Mouse (Mus musculus) liver, embryonic 13.5 days (tissue): ENCODE data around the gene Tmem258. TPM values are rescaled to one million over a fixed set of nuclear protein-coding genes. Genes with fewer than 3 reads are reported as not detected.
A peak's percentile ranks its signal among the peaks of the same experiment; 100 is the strongest.

Experiments used
- ATAC-seq: fragments of 200-750 bp; cut with Nextera tagmentation; 2 replicates; pipeline ENCODE4 v1.8.0; 2017; ENCODE audit warnings: low read depth, mild to moderate bottlenecking, moderate number of reproducible peaks, moderate library complexity
- DNase-seq: peaks from one replicate; pipeline ENCODE4 v3.0.0; 2022
- H3K27ac ChIP-seq: fragments of 300-500 bp; sonication (generic); 2 replicates; pipeline ENCODE4 v1.5.1; 2015; ENCODE audit warnings: moderate library complexity, mild to moderate bottlenecking, inconsistent platforms
- H3K27me3 ChIP-seq: fragments of 300-500 bp; sonication (generic); 2 replicates; pipeline ENCODE4 v1.6.1; 2015; ENCODE audit warnings: mild to moderate bottlenecking, inconsistent platforms
- H3K36me3 ChIP-seq: fragments of 300-500 bp; sonication (generic); 2 replicates; pipeline ENCODE4 v1.6.1; 2015; ENCODE audit warnings: mild to moderate bottlenecking, inconsistent platforms
- H3K4me1 ChIP-seq: fragments of 300-500 bp; sonication (generic); replicated peaks from 2 replicates; pipeline ENCODE4 v1.6.1; 2015; ENCODE audit warnings: inconsistent platforms
- H3K4me2 ChIP-seq: fragments of 300-500 bp; sonication (generic); 2 replicates; pipeline ENCODE4 v1.6.1; 2015; ENCODE audit warnings: inconsistent platforms, mild to moderate bottlenecking, moderate library complexity
- H3K4me3 ChIP-seq: fragments of 300-500 bp; sonication (generic); replicated peaks from 2 replicates; pipeline ENCODE4 v1.5.1; 2015; ENCODE audit warnings: mild to moderate bottlenecking, inconsistent platforms
- H3K9ac ChIP-seq: fragments of 300-500 bp; sonication (generic); 2 replicates; pipeline ENCODE4 v1.6.1; 2015; ENCODE audit warnings: mild to moderate bottlenecking, inconsistent platforms
- H3K9me3 ChIP-seq: fragments of 300-500 bp; sonication (generic); replicated peaks from 2 replicates; pipeline ENCODE4 v1.6.1; 2016; ENCODE audit warnings: inconsistent platforms
- WGBS: fragments of 180-500 bp; shearing (Covaris S2); methylation state at CpG from one replicate; pipeline ENCODE4 v1.1.7; 2015; ENCODE audit not compliant: insufficient replicate concordance; 5-methylcytosine and 5-hydroxymethylcytosine counted together
- polyA plus RNA-seq: library from polyadenylated mRNA; unstranded; fragments of >200 nt; fragmentation: Nextera tagmentation; extraction: Ambion mirVana; gene quantifications from 2 replicates; pipeline ENCODE4 v1.2.1, GENCODE M21; 2015

Gene Tmem258
- polyA plus RNA-seq, 1 experiment from 2014 or later, result 375 TPM

- Histone ChIP-seq H3K9ac (no peak overlapping the region), H3K4me1 (peaks cover 37% of the 10 kb centered on the region), H3K36me3 (peaks cover 10% of the 10 kb centered on the region; the same call in 1 of the 2 replicates), H3K4me3 (no peak overlapping the region), H3K27me3 (no peaks in the 10 kb centered on the region), H3K4me2 (no peak overlapping the region), H3K9me3 (no peaks in the 10 kb centered on the region), H3K27ac (no peak overlapping the region)
- DNase-seq (no peak), ATAC-seq (no peak)
- 40% methylated on average over 4 of the region's 4 CpGs for WGBS
These were observed 19.7 kb downstream of the Tmem258 start for GRCm38 (mm10) chr19:10223561-10223960.

GRCm38 (mm10) chr19:10224637-10225453 lies 21.0 kb downstream of the Tmem258 start:
- peaks cover 10% of the 10 kb centered on the region; the same call in 1 of the 2 replicates for H3K36me3 ChIP-seq
- H3K27ac ChIP-seq, result peak overlapping the region; percentile 13; the same call in 1 of the 2 replicates
- peaks cover 34% of the 10 kb centered on the region for H3K4me1 ChIP-seq
- no peaks in the 10 kb centered on the region for H3K9me3 ChIP-seq
- H3K4me3 ChIP-seq, result no peak overlapping the region
- 0 out of 2 replicates have a peak overlapping the region, but pooled peaks have one; percentile 9 for H3K9ac ChIP-seq
- 29% methylated on average over 26 of the region's 26 CpGs for WGBS
- no peak for DNase-seq
- H3K27me3 ChIP-seq, result no peaks in the 10 kb centered on the region
- 0 out of 2 replicates have a peak overlapping the region, but pooled peaks have one; percentile 24 for H3K4me2 ChIP-seq
- 0 out of 2 replicates have a peak, but pooled peaks have one; percentile 4 for ATAC-seq

DNA sequence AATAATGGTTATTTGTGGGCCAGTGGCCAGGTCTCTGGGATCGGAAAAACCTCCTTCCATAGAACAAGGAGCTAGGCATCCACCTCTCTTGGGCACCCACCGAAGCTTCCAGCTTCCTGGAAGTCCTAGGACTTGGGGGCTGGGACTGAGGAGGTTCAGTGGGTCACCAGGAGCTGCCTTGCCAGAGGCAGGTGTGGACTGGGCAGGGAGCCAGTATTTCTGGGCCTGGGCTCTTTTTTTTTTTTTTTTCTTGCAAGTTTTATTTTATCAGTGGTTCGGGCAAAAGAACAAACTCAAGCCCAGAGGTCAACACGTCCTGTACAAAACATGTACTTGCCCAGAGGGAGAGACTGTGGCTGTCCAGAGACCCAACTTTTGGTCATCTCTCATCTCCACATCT lies 22.0 kb downstream of the Tmem258 start:
- WGBS, result 57% methylated on average over 4 of the region's 4 CpGs
- no peak overlapping the region for H3K9ac ChIP-seq
- DNase-seq (no peak), ATAC-seq (no peak)
- peaks cover 34% of the 10 kb centered on the region for H3K4me1 ChIP-seq
- no peaks in the 10 kb centered on the region for H3K9me3 ChIP-seq
- no peak overlapping the region for H3K4me2 ChIP-seq
- no peaks in the 10 kb centered on the region for H3K27me3 ChIP-seq
- H3K36me3 ChIP-seq, result peaks cover 8% of the 10 kb centered on the region; the same call in 1 of the 2 replicates
- no peak overlapping the region for H3K27ac ChIP-seq
- H3K4me3 ChIP-seq, result no peak overlapping the region

GRCm38 (mm10) chr19:10231016-10231415 lies 27.2 kb downstream of the Tmem258 start:
- H3K4me1 ChIP-seq, result peaks cover 36% of the 10 kb centered on the region
- no peak overlapping the region for H3K27ac ChIP-seq
- H3K9me3 ChIP-seq, result no peaks in the 10 kb centered on the region
- no peak overlapping the region for H3K9ac ChIP-seq
- H3K4me3 ChIP-seq, result no peak overlapping the region
- DNase-seq (no peak), ATAC-seq (no peak)
- H3K36me3 ChIP-seq, result peaks cover 7% of the 10 kb centered on the region; the same call in 1 of the 2 replicates
- no peak overlapping the region for H3K4me2 ChIP-seq
- WGBS, result 27% methylated on average over 7 of the region's 7 CpGs
- H3K27me3 ChIP-seq, result peaks cover 5% of the 10 kb centered on the region; the same call in 1 of the 2 replicates

- Histone ChIP-seq H3K4me1 (peaks cover 37% of the 10 kb centered on the region), H3K36me3 (peaks cover 7% of the 10 kb centered on the region; the same call in 1 of the 2 replicates), H3K27me3 (peaks cover 5% of the 10 kb centered on the region; the same call in 1 of the 2 replicates), H3K4me3 (no peak overlapping the region), H3K9ac (no peak overlapping the region), H3K4me2 (no peak overlapping the region), H3K27ac (no peak overlapping the region), H3K9me3 (no peaks in the 10 kb centered on the region)
- DNase-seq, result no peak
- no peak for ATAC-seq
- 25% methylated on average over 5 of the region's 5 CpGs for WGBS
These were observed 28.1 kb downstream of the Tmem258 start for GRCm38 (mm10) chr19:10231871-10232270.

- ATAC-seq (no peak), DNase-seq (no peak)
- 40% methylated on average over 9 of the region's 9 CpGs for WGBS
- peaks cover 38% of the 10 kb centered on the region for H3K4me1 ChIP-seq
- H3K27me3 ChIP-seq, result peaks cover 5% of the 10 kb centered on the region; the same call in 1 of the 2 replicates
- no peak overlapping the region for H3K27ac ChIP-seq
- H3K9me3 ChIP-seq, result no peaks in the 10 kb centered on the region
- peaks cover 7% of the 10 kb centered on the region; the same call in 1 of the 2 replicates for H3K36me3 ChIP-seq
- no peak overlapping the region for H3K4me2 ChIP-seq
- no peak overlapping the region for H3K4me3 ChIP-seq
- no peak overlapping the region for H3K9ac ChIP-seq
These were observed 28.7 kb downstream of the Tmem258 start for GRCm38 (mm10) chr19:10232327-10233017.

DNA sequence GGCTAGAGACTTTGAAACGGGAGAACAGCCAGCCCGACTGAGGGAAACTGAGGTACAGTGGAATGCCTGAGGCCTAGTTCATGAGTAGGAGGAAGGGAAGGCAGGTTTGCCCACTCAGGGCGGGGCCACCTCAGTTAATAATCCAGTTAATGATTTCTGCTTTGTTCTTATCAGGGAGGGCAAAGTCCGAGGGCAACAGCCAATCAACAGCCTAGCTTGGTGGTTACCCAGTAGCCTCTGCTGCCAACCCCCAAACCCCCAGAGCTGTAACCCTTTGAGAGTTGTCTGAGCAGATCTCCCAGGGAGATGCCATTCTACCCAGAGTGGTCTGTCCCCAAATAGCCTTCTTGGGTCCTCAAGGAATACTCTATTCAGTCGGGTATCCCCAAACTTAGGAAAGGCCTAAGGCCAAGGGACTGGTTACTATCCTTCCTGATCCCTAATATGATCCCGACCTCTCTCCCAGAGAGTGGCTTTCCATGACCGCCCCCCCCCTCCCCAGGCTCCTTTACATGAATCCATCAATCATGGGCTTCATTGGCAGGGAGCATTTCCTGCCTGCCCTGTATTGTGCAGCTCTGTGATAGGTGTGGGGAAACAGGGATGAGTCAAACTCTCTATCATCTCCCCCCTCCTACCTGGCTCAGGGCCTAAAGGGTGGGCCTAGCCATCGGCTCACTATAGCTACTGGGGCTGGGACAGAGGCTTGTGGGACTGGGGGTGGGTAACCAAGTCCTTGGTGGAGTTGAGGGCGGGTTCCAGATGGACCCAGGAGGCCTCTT lies 32.2 kb downstream of the Tmem258 start:
- H3K4me1 ChIP-seq, result peaks cover 64% of the 10 kb centered on the region
- H3K4me3 ChIP-seq, result no peak overlapping the region
- H3K36me3 ChIP-seq, result no peaks in the 10 kb centered on the region
- peak overlapping the region; percentile 77 for H3K27ac ChIP-seq
- H3K9me3 ChIP-seq, result no peaks in the 10 kb centered on the region
- no peak overlapping the region for H3K9ac ChIP-seq
- ATAC-seq, result peak; percentile 57
- H3K4me2 ChIP-seq, result peak overlapping the region; percentile 19; the same call in 1 of the 2 replicates
- WGBS, result 40% methylated on average over 9 of the region's 9 CpGs
- DNase-seq, result no peak
- H3K27me3 ChIP-seq, result peaks cover 27% of the 10 kb centered on the region

GRCm38 (mm10) chr19:10238477-10238876 lies 34.7 kb downstream of the Tmem258 start:
- Histone ChIP-seq H3K4me2 (peak overlapping the region; percentile 77), H3K4me1 (peaks cover 53% of the 10 kb centered on the region), H3K4me3 (no peak overlapping the region; the same call in 1 of the 2 replicates), H3K9ac (peak overlapping the region; percentile 22; the same call in 1 of the 2 replicates), H3K9me3 (no peaks in the 10 kb centered on the region), H3K27ac (peak overlapping the region; percentile 41; the same call in 1 of the 2 replicates), H3K36me3 (no peaks in the 10 kb centered on the region), H3K27me3 (peaks cover 28% of the 10 kb centered on the region)
- ATAC-seq (peak; percentile 13; the same call in 1 of the 2 replicates), DNase-seq (no peak)
- 8% methylated on average over 3 of the region's 3 CpGs for WGBS

GRCm38 (mm10) chr19:10239419-10239818 lies 35.6 kb downstream of the Tmem258 start:
- WGBS, result 30% methylated on average over 2 of the region's 2 CpGs
- H3K4me1 ChIP-seq, result peaks cover 51% of the 10 kb centered on the region
- H3K9ac ChIP-seq, result peak overlapping the region; percentile 72
- H3K9me3 ChIP-seq, result no peaks in the 10 kb centered on the region
- peak overlapping the region; percentile 41; the same call in 1 of the 2 replicates for H3K27ac ChIP-seq
- H3K4me3 ChIP-seq, result peak overlapping the region; percentile 60
- no peaks in the 10 kb centered on the region for H3K36me3 ChIP-seq
- DNase-seq (no peak), ATAC-seq (no peak)
- H3K4me2 ChIP-seq, result peak overlapping the region; percentile 77
- H3K27me3 ChIP-seq, result peaks cover 28% of the 10 kb centered on the region

DNA sequence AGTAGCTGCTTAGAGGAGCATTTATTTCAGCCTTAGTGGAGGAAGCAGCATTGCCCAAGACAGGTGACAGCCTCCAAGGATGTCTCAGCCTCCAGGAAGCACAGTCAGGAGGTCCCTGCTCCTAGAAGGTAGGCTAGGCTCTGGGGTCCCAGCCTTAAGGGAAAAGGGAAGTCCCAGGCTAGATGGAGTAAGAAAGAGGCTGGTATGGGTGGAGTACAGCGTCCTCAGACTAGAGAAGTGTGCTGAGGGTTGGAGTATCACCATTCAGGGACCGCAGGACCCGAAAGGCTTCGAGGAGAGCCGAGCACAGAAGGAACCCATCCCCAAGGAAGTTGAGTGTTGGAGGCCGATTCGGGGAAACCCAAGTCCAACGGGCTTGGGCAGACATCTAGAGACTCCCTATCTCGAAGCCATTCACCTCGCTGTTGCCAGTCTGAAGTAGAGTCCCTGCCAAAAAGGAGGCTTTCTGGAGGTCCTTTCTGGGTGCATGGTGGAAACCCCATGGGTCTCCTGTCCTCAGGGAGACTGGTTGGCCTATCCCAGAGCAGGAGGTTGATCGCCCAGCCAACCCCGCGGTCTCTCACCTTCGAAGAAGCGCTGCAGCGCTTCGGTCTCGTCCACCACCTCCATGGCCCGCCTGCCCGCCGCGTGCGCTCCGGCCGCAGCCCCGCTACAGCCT lies 36.3 kb downstream of the Tmem258 start:
- Histone ChIP-seq H3K27me3 (peaks cover 28% of the 10 kb centered on the region), H3K4me2 (peak overlapping the region; percentile 77), H3K9ac (peak overlapping the region; percentile 72), H3K4me1 (peaks cover 44% of the 10 kb centered on the region), H3K4me3 (peak overlapping the region; percentile 60), H3K27ac (peak overlapping the region; percentile 41), H3K36me3 (no peaks in the 10 kb centered on the region), H3K9me3 (no peaks in the 10 kb centered on the region)
- WGBS, result 4% methylated on average over 26 of the region's 26 CpGs
- ATAC-seq (peak; percentile 5; the same call in 1 of the 2 replicates), DNase-seq (no peak)
